Mouse (Mus musculus) C2C12 (cell line): ENCODE measurements around the gene Rbpj.

ENCODE experiments used
- CTCF ChIP-seq: IDR thresholded peaks from one replicate; pipeline ENCODE4 v1.5.1; 2011; ENCODE audit not compliant: control insufficient read depth, insufficient read depth, insufficient read length
- FOSL1 ChIP-seq: IDR thresholded peaks from one replicate; pipeline ENCODE4 v1.8.0; 2011; ENCODE audit warnings: mild to moderate bottlenecking, low read length; ENCODE audit not compliant: poor library complexity, insufficient read depth, severe bottlenecking
- MAX ChIP-seq: IDR thresholded peaks from one replicate; pipeline ENCODE4 v1.6.1; 2011; ENCODE audit warnings: mild to moderate bottlenecking, control low read depth
- MYOG ChIP-seq: IDR thresholded peaks from one replicate; pipeline ENCODE4 v1.6.1; 2011; ENCODE audit not compliant: control insufficient read depth, insufficient read length; ENCODE audit errors: extremely low read depth
- USF1 ChIP-seq: IDR thresholded peaks from one replicate; pipeline ENCODE4 v1.6.1; 2011; ENCODE audit warnings: low read depth, mild to moderate bottlenecking, control low read depth, moderate library complexity

- no peak for TF ChIP-seq CTCF
- no peak for TF ChIP-seq MYOG
- no peak for TF ChIP-seq USF1
- TF ChIP-seq MAX = no peak
- TF ChIP-seq FOSL1 = no peak
These were observed 27.8 kb downstream of the Rbpj start for GRCm38 (mm10) chr5:53493756-53494155.
